Mouse (Mus musculus) kidney, adult 2 months (tissue): Measurements from ENCODE around the gene Acot11.

Experiments used
- CTCF ChIP-seq: fragments of 200-500 bp; conservative IDR thresholded peaks from 2 replicates; pipeline ENCODE4 v1.5.1; 2011; ENCODE audit warnings: low read depth, mild to moderate bottlenecking, control low read depth, low read length, moderate library complexity, mixed read lengths; ENCODE audit not compliant: insufficient read depth, insufficient read length
- POLR2A ChIP-seq: fragments of 200-500 bp; IDR thresholded peaks from one replicate; pipeline ENCODE4 v1.6.1; 2011; ENCODE audit warnings: low read depth, low read length, control low read depth

DNA sequence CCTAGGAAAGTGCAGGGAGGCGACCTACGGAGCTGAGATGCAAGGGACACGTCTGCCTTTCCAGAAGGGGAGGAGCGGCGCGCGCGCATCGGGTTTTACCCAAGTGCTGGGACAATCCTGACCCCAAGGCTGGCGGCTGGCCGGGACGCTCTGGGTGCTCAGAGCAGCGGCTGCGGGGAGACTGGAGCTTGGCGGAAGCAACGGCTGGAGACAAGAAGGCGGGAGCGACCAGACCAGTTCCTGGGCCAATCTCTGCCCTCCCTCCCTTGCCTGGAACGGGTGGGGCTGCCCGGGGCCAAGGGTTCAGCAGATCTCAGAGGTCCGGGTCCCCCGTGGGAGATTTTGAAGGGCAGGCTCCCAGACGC, at the start of gene Acot11:
- TF ChIP-seq CTCF (no peak), POLR2A (no peak)
